Mouse (Mus musculus) neural tube, embryonic 12.5 days (tissue): ENCODE measurements around the gene H2afx. TPM values are rescaled to one million over a fixed set of nuclear protein-coding genes. Genes with fewer than 3 reads are reported as not detected.
A peak's percentile ranks its signal among the peaks of the same experiment; 100 is the strongest.

Experiments
- ATAC-seq: fragments of 200-750 bp; cut with Nextera tagmentation; 2 replicates; pipeline ENCODE4 v1.8.0; 2017; ENCODE audit warnings: low read depth, mild to moderate bottlenecking, moderate TSS enrichment, moderate library complexity; ENCODE audit not compliant: low FRiP score
- H3K27ac ChIP-seq: fragments of 300-500 bp; sonication (generic); 2 replicates; pipeline ENCODE4 v1.5.1; 2016
- H3K27me3 ChIP-seq: fragments of 300-500 bp; sonication (generic); replicated peaks from 2 replicates; pipeline ENCODE4 v1.6.1; 2016; ENCODE audit warnings: mild to moderate bottlenecking
- H3K36me3 ChIP-seq: fragments of 300-500 bp; sonication (generic); 2 replicates; pipeline ENCODE4 v1.6.1; 2016; ENCODE audit warnings: mild to moderate bottlenecking
- H3K4me1 ChIP-seq: fragments of 300-500 bp; sonication (generic); 2 replicates; pipeline ENCODE4 v1.6.1; 2016
- H3K4me2 ChIP-seq: fragments of 300-500 bp; sonication (generic); replicated peaks from 2 replicates; pipeline ENCODE4 v1.6.1; 2016; ENCODE audit warnings: mild to moderate bottlenecking
- H3K4me3 ChIP-seq: fragments of 300-500 bp; sonication (generic); 2 replicates; pipeline ENCODE4 v1.5.1; 2016
- H3K9ac ChIP-seq: fragments of 300-500 bp; sonication (generic); 2 replicates; pipeline ENCODE4 v1.6.1; 2016; ENCODE audit warnings: mild to moderate bottlenecking
- H3K9me3 ChIP-seq: fragments of 300-500 bp; sonication (generic); 2 replicates; pipeline ENCODE4 v1.6.1; 2016; ENCODE audit warnings: mild to moderate bottlenecking
- WGBS: fragments of 180-500 bp; shearing (Covaris S2); methylation state at CpG from one replicate; pipeline ENCODE4 v1.1.7; 2016; 5-methylcytosine and 5-hydroxymethylcytosine counted together
- polyA plus RNA-seq: library from polyadenylated mRNA; unstranded; fragments of >200 nt; fragmentation: Nextera tagmentation; extraction: Ambion mirVana; gene quantifications from 2 replicates; pipeline ENCODE4 v1.2.1, GENCODE M21; 2016

Gene H2afx
- polyA plus RNA-seq, 1 experiment from 2014 or later = 281 TPM

DNA sequence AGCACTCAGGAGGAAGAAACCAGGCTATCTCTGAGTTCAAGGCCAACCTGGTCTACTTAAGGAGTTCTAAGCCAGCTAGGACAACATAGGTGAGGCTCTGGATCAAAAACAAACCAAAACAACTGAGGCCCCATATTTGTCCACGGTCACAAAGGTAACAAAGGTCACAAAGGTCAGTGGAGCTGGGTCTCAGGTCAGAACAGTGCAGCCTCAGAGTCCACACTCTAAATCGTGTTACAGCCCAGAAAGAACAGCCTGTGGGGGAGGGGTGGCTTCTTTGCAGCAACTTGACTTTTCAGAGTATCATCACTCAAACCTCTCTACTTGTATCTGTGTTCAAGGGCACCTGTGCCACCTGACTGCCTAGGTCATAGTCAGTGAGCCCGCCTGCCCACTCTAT is 24.7 kb upstream of the H2afx start:
- Histone ChIP-seq H3K4me2 (no peak overlapping the region), H3K9ac (no peak overlapping the region), H3K27me3 (no peaks in the 10 kb centered on the region), H3K4me1 (peaks cover 12% of the 10 kb centered on the region), H3K4me3 (no peak overlapping the region), H3K27ac (no peak overlapping the region), H3K9me3 (no peaks in the 10 kb centered on the region), H3K36me3 (peaks cover 27% of the 10 kb centered on the region)
- 56% methylated on average over 3 of the region's 3 CpGs for WGBS
- no peak for ATAC-seq

DNA sequence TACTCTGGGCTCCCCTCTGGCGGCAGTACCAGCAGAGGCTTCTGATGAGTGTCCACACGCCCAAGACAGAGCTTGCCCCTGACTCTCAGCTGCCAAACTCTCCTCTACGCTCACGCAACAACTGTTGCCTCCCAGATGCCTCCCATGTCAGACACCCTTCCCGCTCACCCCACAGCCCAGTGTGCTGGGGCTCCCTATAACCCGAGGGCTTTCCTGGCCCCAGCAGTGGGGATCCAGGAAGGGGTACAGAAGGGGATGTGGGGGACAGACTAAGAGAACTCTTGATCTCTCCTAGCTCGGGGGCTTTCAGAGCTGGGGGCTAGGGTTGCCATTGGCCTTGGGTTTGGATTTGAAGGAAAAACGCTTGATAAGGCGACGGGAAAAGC is 23.8 kb upstream of the H2afx start:
- no peaks in the 10 kb centered on the region for H3K27me3 ChIP-seq
- H3K27ac ChIP-seq = no peak overlapping the region
- peak overlapping the region; percentile 27 for H3K4me2 ChIP-seq
- H3K4me3 ChIP-seq = no peak overlapping the region
- ATAC-seq = no peak
- H3K9ac ChIP-seq = no peak overlapping the region
- WGBS = 32% methylated on average over 10 of the region's 10 CpGs
- peaks cover 10% of the 10 kb centered on the region for H3K4me1 ChIP-seq
- no peaks in the 10 kb centered on the region for H3K9me3 ChIP-seq
- H3K36me3 ChIP-seq = peaks cover 37% of the 10 kb centered on the region

DNA sequence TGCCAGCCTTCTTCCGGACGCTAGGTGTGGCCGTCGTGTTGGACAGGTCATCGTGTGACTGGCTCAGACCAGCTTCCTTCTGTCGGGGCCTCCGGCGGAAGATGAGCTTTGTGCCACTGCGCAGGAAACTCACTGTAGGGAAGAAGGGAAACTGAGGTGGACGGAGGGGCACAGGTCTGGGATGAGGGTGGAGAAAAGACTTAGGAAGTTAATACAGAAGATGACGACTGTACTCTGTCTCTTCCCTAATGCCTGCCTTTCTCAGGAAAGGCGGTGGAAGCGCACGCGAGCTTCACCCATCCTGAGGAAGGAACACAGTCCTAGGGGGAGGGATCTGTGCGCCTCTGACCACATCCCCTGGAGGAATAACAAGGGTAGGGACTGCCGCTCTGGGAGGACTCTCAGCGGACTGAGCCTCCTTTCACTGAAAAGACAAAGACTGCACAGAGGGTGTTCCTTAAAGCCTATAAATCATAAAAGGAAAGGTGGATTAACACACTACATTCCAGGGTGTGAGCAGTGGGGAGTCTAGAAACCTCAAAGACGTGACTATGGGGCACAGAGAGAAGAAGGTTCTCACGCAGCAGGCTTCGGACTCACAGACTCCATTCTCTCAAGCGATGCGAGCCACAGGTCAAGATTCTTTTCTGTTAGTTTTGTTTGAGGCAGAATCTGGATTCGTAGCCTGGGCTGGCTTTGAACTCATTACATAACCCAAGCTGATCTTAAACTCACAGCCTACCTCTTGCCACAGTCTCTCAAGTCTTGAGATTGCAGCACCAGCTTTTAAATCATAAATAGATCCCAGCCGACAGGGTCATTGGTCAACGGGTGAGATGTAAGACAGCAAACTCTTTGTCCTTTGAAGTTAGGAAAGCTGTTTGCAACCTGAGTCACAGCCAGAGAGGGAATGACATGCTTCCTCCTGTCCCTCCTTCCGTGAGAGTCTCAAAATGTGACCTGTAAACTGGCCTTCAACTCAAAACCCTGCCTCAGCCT is 23.1 kb upstream of the H2afx start:
- no peaks in the 10 kb centered on the region for H3K9me3 ChIP-seq
- ATAC-seq = peak; percentile 63; the same call in 1 of the 2 replicates
- no peaks in the 10 kb centered on the region for H3K27me3 ChIP-seq
- no peak overlapping the region for H3K4me3 ChIP-seq
- H3K4me2 ChIP-seq = peak overlapping the region; percentile 27
- peaks cover 44% of the 10 kb centered on the region for H3K36me3 ChIP-seq
- no peak overlapping the region for H3K27ac ChIP-seq
- no peak overlapping the region for H3K9ac ChIP-seq
- peaks cover 10% of the 10 kb centered on the region for H3K4me1 ChIP-seq
- 6% methylated on average over 27 of the region's 27 CpGs for WGBS

DNA sequence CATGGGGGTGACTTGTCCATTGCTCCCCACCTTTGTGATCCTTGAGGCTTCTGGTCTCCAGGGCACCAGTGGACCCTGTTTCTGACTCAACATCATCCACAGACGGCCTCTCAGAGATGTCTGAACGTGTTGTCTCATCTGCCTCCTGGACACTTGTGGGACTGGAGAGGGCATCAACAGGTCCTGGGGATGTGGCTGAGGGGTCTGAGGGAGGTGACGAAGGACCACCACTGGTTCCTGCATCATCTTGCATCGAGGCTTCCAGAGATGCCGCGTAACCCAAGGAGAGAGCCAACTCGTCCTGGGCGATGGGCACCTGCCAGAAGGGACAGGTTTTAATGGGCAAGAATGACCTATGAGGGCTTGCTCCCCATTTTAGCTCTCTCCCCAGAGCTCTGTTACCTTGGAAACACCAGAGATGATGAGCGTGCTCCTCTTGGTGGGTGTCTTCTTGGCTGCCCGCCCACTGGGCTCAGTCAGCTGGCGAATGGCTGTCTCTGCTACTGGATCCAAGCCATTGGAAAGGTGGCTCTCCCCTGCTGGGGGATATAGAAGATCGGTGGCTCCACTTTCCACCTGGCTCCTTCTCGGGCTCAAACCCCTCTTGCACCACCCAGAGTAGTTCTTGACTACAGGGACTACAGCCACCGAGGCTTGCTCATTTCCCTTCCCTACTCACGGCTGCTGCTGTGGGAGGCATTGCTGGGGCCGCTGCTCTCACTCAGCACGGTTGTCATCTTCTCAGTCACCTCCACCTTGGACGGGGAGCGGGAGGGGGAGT is 20.8 kb upstream of the H2afx start:
- Histone ChIP-seq H3K27me3 (no peaks in the 10 kb centered on the region), H3K4me2 (no peak overlapping the region), H3K27ac (no peak overlapping the region), H3K9ac (no peak overlapping the region), H3K4me1 (peaks cover 23% of the 10 kb centered on the region), H3K4me3 (no peak overlapping the region), H3K36me3 (peaks cover 50% of the 10 kb centered on the region), H3K9me3 (no peaks in the 10 kb centered on the region)
- 82% methylated on average over 19 of the region's 19 CpGs for WGBS
- no peak for ATAC-seq

DNA sequence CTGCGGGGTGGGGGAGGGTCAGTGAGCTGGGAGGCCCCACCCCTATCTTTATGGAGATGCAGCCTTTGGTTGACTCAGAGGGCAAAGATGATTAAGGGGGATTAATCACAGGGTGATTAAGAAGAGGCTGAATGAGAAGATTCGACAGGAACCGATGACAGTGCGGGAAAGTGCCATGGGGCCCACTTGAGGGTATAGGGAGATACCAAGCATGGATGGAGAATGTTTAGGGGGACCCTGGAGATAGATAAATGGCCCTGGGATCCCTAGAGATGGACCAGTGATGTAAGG is 20.3 kb upstream of the H2afx start:
- Histone ChIP-seq H3K9ac (no peak overlapping the region), H3K9me3 (no peaks in the 10 kb centered on the region), H3K4me1 (peaks cover 29% of the 10 kb centered on the region), H3K4me3 (no peak overlapping the region), H3K4me2 (no peak overlapping the region), H3K36me3 (peaks cover 50% of the 10 kb centered on the region), H3K27me3 (no peaks in the 10 kb centered on the region), H3K27ac (no peak overlapping the region)
- 77% methylated on average over 4 of the region's 4 CpGs for WGBS
- no peak for ATAC-seq

DNA sequence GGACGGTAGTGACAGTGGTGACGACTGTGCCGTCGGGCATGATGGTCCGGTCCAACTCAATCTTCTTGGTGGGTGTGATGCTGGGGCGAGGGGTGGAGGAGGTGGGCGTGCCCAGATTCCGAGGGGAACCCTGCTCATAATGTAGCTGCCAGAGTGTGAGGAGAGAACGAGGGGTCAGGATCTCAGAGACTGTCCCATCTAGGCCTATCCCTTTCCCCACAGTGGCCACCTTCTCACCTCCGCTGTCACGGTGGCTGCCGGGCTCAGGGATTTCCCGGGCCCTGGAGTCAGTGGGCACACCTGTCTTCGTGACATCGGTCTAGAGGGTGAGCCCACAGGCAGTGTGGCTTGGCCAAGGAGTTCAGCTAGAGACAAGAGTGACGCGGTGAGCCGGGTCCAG is 19.6 kb upstream of the H2afx start:
- no peak for ATAC-seq
- Histone ChIP-seq H3K4me3 (no peak overlapping the region), H3K9me3 (no peaks in the 10 kb centered on the region), H3K4me2 (no peak overlapping the region), H3K27me3 (no peaks in the 10 kb centered on the region), H3K9ac (no peak overlapping the region), H3K27ac (no peak overlapping the region), H3K36me3 (peaks cover 50% of the 10 kb centered on the region), H3K4me1 (peaks cover 33% of the 10 kb centered on the region)
- WGBS = 95% methylated on average over 18 of the region's 18 CpGs

DNA sequence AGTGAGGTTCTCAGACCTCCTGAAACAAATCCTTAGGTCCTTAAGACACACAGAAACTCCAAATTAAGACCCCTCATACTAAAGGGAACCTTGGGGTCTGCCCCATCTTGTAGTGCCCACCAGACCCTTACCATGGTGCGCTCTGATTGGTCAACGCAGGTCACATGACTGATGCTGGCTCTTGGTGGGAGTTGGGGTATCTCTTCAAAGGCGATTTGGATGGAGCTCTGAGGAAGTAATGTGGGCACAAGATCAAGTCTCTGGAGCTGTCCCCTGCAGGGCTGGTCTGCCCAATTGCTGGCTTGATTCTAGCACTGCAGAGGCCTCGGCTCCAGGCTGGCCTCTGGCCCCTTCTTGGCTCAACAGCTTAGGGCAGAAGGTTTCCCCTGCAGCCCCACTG is 17.0 kb upstream of the H2afx start:
- WGBS = 74% methylated on average over 4 of the region's 4 CpGs
- Histone ChIP-seq H3K9me3 (no peaks in the 10 kb centered on the region), H3K36me3 (peaks cover 46% of the 10 kb centered on the region), H3K4me2 (peak overlapping the region; percentile 94; the same call in 1 of the 2 replicates), H3K9ac (no peak overlapping the region), H3K27ac (no peak overlapping the region), H3K27me3 (no peaks in the 10 kb centered on the region), H3K4me3 (no peak overlapping the region), H3K4me1 (peaks cover 30% of the 10 kb centered on the region)
- ATAC-seq = no peak

DNA sequence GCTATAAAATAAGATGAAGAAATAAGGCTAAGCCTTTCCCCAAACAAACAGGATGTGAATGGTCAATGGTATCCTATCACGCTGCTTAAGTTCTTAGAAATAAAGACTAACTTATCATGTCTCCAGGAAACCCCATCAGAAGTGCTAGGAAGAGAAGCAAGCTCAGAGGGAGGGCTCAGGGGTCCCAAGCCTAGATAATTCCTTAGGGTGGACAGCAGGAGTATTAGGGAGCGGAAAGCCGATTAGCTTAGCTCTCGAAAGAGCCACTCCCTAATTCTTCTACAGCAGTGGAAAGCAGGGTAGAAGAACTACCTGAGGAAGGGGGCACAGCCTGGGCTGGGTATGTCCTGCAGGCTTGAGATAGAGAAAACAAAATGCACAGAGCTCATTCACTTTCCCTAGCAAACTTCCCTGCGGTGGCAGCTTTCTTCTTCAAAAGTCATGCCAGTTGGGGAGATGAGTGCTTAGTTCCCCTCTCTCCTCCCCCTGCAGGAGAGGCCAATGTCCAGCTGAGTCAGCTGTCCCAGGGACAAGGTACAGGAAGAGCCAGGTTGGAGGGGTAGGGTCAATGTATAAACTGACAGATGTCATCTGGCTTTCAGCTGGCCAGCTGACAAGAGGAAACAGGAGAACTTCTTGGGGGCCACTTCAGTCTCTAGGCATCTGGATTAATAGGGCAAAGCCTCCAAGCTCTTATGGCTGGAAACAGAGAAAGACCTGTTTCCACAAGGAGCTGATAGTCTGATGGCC is 16.2 kb upstream of the H2afx start:
- H3K9ac ChIP-seq = peak overlapping the region; percentile 33; the same call in 1 of the 2 replicates
- H3K27me3 ChIP-seq = no peaks in the 10 kb centered on the region
- 72% methylated on average over 5 of the region's 5 CpGs for WGBS
- H3K27ac ChIP-seq = no peak overlapping the region
- ATAC-seq = no peak
- H3K36me3 ChIP-seq = peaks cover 38% of the 10 kb centered on the region
- peak overlapping the region; percentile 94 for H3K4me2 ChIP-seq
- H3K4me1 ChIP-seq = peaks cover 30% of the 10 kb centered on the region
- peak overlapping the region; percentile 88; the same call in 1 of the 2 replicates for H3K4me3 ChIP-seq
- no peaks in the 10 kb centered on the region for H3K9me3 ChIP-seq

DNA sequence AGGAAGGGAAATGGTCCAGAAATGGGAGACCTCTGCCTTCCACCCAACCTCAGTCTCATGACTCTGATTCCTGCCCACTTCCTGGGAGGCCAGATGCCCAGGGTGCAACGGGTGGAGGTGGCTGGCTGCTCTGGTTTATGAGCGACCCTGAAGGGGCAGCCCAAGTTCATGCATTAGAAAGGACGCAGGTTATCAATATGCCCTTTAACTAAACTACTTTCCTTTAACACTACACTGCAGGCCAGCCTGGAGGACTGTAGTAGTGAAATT is 15.7 kb upstream of the H2afx start:
- no peak for ATAC-seq
- 43% methylated on average over 3 of the region's 3 CpGs for WGBS

DNA sequence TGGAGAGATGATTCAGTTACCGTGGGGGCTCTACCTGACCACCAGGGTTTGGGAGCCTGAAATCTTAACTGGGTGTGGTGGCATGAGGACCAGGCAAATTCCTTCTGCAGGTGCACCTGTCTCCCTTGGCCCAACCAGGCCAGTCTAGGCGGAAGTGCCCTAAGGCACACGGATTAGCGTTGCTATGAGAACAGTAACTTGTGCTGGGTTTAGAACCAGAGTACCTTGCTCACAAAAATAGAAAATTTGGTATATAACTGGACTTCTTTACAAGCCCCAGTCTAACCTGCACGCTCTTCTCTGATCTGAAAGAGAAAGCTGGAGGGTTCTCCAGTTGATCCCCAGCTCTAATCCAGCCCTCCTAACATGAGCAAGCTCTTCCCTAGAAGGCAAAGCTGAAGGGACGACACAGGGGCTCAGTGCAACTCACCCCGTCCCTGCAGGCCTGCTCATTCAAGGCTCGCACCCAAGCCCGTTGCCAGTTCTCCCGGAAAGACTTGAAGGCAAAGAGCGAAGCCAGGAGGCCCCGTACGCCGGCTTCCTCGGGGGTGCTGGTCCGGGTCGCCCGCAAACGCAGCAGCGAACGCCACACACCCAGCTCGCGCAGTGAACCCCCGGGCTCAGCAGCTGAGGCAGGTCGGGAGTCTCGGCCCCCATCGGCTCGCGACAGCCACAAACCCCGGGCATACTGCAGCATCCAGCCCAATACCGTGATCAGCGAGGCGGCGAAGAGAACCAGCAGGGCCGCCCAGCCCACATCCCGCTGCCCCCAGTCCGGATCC is 15.2 kb upstream of the H2afx start:
- peak; percentile 4; the same call in 1 of the 2 replicates for ATAC-seq
- 2% methylated on average over 37 of the region's 37 CpGs for WGBS

More for the DNA sequence above, 15.7 kb upstream of the H2afx start:
- Histone ChIP-seq H3K36me3 (peaks cover 33% of the 10 kb centered on the region), H3K27ac (no peak overlapping the region), H3K27me3 (no peaks in the 10 kb centered on the region), H3K4me2 (peak overlapping the region; percentile 94), H3K4me1 (peaks cover 30% of the 10 kb centered on the region), H3K9me3 (no peaks in the 10 kb centered on the region), H3K4me3 (peak overlapping the region; percentile 88), H3K9ac (peak overlapping the region; percentile 83; the same call in 1 of the 2 replicates)

More for the DNA sequence above, 15.2 kb upstream of the H2afx start:
- H3K4me1 ChIP-seq = peaks cover 30% of the 10 kb centered on the region
- H3K27ac ChIP-seq = peak overlapping the region; percentile 51; the same call in 1 of the 2 replicates
- peak overlapping the region; percentile 88 for H3K4me3 ChIP-seq
- H3K27me3 ChIP-seq = no peaks in the 10 kb centered on the region
- H3K9me3 ChIP-seq = no peaks in the 10 kb centered on the region
- peak overlapping the region; percentile 83 for H3K9ac ChIP-seq
- H3K36me3 ChIP-seq = peaks cover 27% of the 10 kb centered on the region
- peak overlapping the region; percentile 94 for H3K4me2 ChIP-seq
